Mouse (Mus musculus) layer of hippocampus, adult 8-10 months (tissue): ENCODE data around the gene Srrm3. TPM values are rescaled to one million over a fixed set of nuclear protein-coding genes. Genes with fewer than 3 reads are reported as not detected.

Experiments used
- DNase-seq, 2 experiments: peaks; one replicate each; pipeline ENCODE4 v3.0.0; 2022; ENCODE audit warnings: low spot score in 2 of 2
- total RNA-seq, 4 experiments: library from RNA; stranded (reverse); gene quantifications; 2 replicates each; pipeline ENCODE4 v1.2.4; 2022

Srrm3 gene
- total RNA-seq, 4 experiments from 2014 or later, result 59.8 to 90.9 (median 72.0) TPM

GRCm38 (mm10) chr5:135903551-135904151 is 97.0 kb downstream of the Srrm3 start:
- DNase-seq, result peak; percentile 92 to 95

GRCm38 (mm10) chr5:135904259-135904658 is 97.6 kb downstream of the Srrm3 start:
- no peak for DNase-seq

- no peak for DNase-seq
These were observed 98.9 kb downstream of the Srrm3 start for GRCm38 (mm10) chr5:135905320-135906225.

GRCm38 (mm10) chr5:135906846-135907245 is 100.2 kb downstream of the Srrm3 start:
- no peak for DNase-seq

GRCm38 (mm10) chr5:135907256-135907655 is 100.6 kb downstream of the Srrm3 start:
- DNase-seq, result no peak

GRCm38 (mm10) chr5:135908185-135908584 is 101.5 kb downstream of the Srrm3 start:
- no peak for DNase-seq

GRCm38 (mm10) chr5:135908989-135909388 is 102.3 kb downstream of the Srrm3 start:
- no peak for DNase-seq

- no peak for DNase-seq
These were observed 103.0 kb downstream of the Srrm3 start for GRCm38 (mm10) chr5:135909646-135910045.

- no peak for DNase-seq
These were observed 104.1 kb downstream of the Srrm3 start for GRCm38 (mm10) chr5:135910813-135911212.

- DNase-seq, result no peak
These were observed 105.0 kb downstream of the Srrm3 start for GRCm38 (mm10) chr5:135911633-135912220.

GRCm38 (mm10) chr5:135913201-135913600 is 106.5 kb downstream of the Srrm3 start:
- DNase-seq, result no peak

GRCm38 (mm10) chr5:135914156-135914555 is 107.5 kb downstream of the Srrm3 start:
- no peak for DNase-seq

- DNase-seq, result no peak
These were observed 109.4 kb downstream of the Srrm3 start for GRCm38 (mm10) chr5:135916051-135916565.

- no peak for DNase-seq
These were observed 109.9 kb downstream of the Srrm3 start for GRCm38 (mm10) chr5:135916601-135917000.

- DNase-seq, result no peak
These were observed 110.8 kb downstream of the Srrm3 start for GRCm38 (mm10) chr5:135917327-135918058.

GRCm38 (mm10) chr5:135918059-135918437 is 111.4 kb downstream of the Srrm3 start:
- DNase-seq, result no peak

- DNase-seq, result no peak
These were observed 111.9 kb downstream of the Srrm3 start for GRCm38 (mm10) chr5:135918593-135918992.

GRCm38 (mm10) chr5:135919902-135920301 is 113.2 kb downstream of the Srrm3 start:
- no peak for DNase-seq

GRCm38 (mm10) chr5:135923901-135924300 is 117.2 kb downstream of the Srrm3 start:
- no peak for DNase-seq
